Mouse (Mus musculus) monocyte, adult 59 days (primary cell): Measurements from ENCODE around the gene Scgb2b17. TPM values are rescaled to one million over a fixed set of nuclear protein-coding genes. Genes with fewer than 3 reads are reported as not detected.

Source experiments
- total RNA-seq, 2 experiments: library from RNA; stranded (reverse); gene quantifications; one replicate each; pipeline ENCODE4 v1.2.4; 2023

The Scgb2b17 gene
- not detected for total RNA-seq

GRCm38 (mm10) chr7:33056461-33056860, at the start of gene Scgb2b17:
Gene Scgb2b17 (minus strand): TSS chr7:33056561.

GRCm38 (mm10) chr7:33063149-33063548, 6.8 kb upstream of the Scgb2b17 start, which contains the start of gene Scgb1b17:
Gene Scgb1b17 (plus strand): TSS chr7:33063449.

Other genes with a start within 250 kb of the Scgb2b17 start
- gene Scgb2b15, start 226.9 kb downstream of the Scgb2b17 start, total RNA-seq = not detected
- not detected for gene Scgb1b15, start 220.0 kb downstream of the Scgb2b17 start, total RNA-seq
- gene Scgb1b17, start 6.9 kb upstream of the Scgb2b17 start, total RNA-seq = not detected
- gene Scgb2b18, start 117.3 kb upstream of the Scgb2b17 start, total RNA-seq = not detected
- gene Scgb1b18, start 129.0 kb upstream of the Scgb2b17 start, total RNA-seq = not detected
- gene Scgb2b19, start 223.8 kb upstream of the Scgb2b17 start, total RNA-seq = not detected
- gene Scgb1b19, start 230.7 kb upstream of the Scgb2b17 start, total RNA-seq = not detected